Mouse (Mus musculus) cerebellum, adult 2 months (tissue): ENCODE data around the gene Cars.

ENCODE experiments used
- CTCF ChIP-seq: fragments of 200-500 bp; IDR thresholded peaks from 2 replicates; pipeline ENCODE4 v1.5.1; 2011; ENCODE audit warnings: low read depth, mild to moderate bottlenecking, control low read depth, low read length, moderate library complexity, borderline replicate concordance; ENCODE audit not compliant: insufficient read depth
- POLR2A ChIP-seq: fragments of 200-500 bp; IDR thresholded peaks from 2 replicates; pipeline ENCODE4 v1.6.1; 2011; ENCODE audit warnings: low read length, control low read depth, borderline replicate concordance; ENCODE audit not compliant: insufficient read depth

- TF ChIP-seq CTCF (no peak), POLR2A (no peak)
Observed at GRCm38 (mm10) chr7:143592255-143592654, 7.6 kb downstream of the Cars start.
